18 mouse cellular contexts compared by ENCODE assay signal in the genomic region with DNA sequence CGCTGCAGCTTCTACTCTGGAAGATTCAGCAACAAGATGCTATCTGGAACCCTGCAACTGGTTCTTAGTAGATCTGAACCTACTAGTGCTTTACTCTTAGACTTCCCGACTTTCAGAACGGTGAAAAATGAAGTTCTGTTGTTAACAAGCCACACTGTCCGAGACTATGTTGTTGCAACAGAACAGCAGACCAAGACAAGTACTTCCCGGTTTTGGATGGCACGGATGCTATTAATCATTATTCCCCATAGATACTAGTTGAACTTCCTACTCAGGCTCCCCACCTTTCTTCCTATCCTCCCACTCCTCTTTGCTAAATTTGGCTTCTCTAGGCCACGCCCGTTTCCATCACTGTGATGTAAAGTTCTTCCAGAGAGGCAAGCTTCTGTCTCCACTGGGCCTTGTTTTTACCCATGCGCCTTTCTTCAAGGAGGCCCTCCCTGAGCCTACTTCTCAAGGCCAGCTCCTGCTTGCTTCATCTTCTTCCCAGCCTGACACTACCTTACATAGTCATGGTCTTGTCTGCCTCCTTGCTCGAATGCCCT.
DNase-seq lines count a peak whose midpoint lies in the region; ATAC-seq and TF ChIP-seq lines count a peak whose summit lies in the region.
"Had no signal": no experiment of that assay in that cellular context is flagged by ENCODE, and none has a peak within 500 bp of the region (broad histone marks: within the 10 kb centered on the region; RNA-seq: fewer than 3 reads in every experiment).

No protein-coding gene starts in this region.

- no peak for TF ChIP-seq CTCF in ES-Bruce4 (IDR thresholded peaks at IDR 0.05; ENCODE audit: low read depth, low read length)

- no peak overlapping the region for H3K4me2 ChIP-seq in kidney, embryonic 15.5 days
- H3K4me2 ChIP-seq: embryonic facial prominence, embryonic 13.5 days; heart, embryonic 11.5 days; hindbrain, embryonic 13.5 days; liver, embryonic 11.5 days; midbrain, embryonic 11.5 days had no signal

- no peaks in the 10 kb centered on the region for H3K9me3 ChIP-seq in kidney, embryonic 15.5 days (replicated peaks)
- no peaks in the 10 kb centered on the region for H3K9me3 ChIP-seq in ES-Bruce4 (replicated peaks; ENCODE audit: control insufficient read depth, insufficient read depth, low read length, poor library complexity, severe bottlenecking)
- H3K9me3 ChIP-seq: embryonic facial prominence, embryonic 13.5 days; G1E; hindbrain, embryonic 13.5 days had no signal

- H3K4me1 ChIP-seq in kidney, embryonic 15.5 days = peaks cover 20% of the 10 kb centered on the region
- H3K4me1 ChIP-seq in ES-Bruce4 (ENCODE audit: control insufficient read depth, insufficient read depth, low read length) = no peaks in the 10 kb centered on the region

- TF ChIP-seq EP300 in ES-Bruce4 (IDR thresholded peaks at IDR 0.05; ENCODE audit: insufficient read depth, low read depth, low read length) = no peak

- peak overlapping the region; percentile 61 for H3K27ac ChIP-seq in kidney, embryonic 15.5 days
- peak overlapping the region; percentile 76; the same call in 1 of the 2 replicates for H3K27ac ChIP-seq in ES-Bruce4 (ENCODE audit: insufficient read depth, low read length)
- H3K27ac ChIP-seq: embryonic facial prominence, embryonic 13.5 days; hindbrain, embryonic 13.5 days had no signal

- no peak overlapping the region for H3K9ac ChIP-seq in kidney, embryonic 15.5 days
- H3K9ac ChIP-seq in ES-Bruce4 (ENCODE audit: low read depth, poor library complexity, severe bottlenecking) = peak overlapping the region; percentile 10; the same call in 1 of the 2 replicates
- H3K9ac ChIP-seq: embryonic facial prominence, embryonic 13.5 days; hindbrain, embryonic 13.5 days had no signal

- 79% methylated on average over 10 of the region's 10 CpGs for WGBS in kidney, embryonic 15.5 days

- H3K36me3 ChIP-seq in kidney, embryonic 15.5 days = no peaks in the 10 kb centered on the region
- H3K36me3 ChIP-seq in ES-Bruce4 (ENCODE audit: control insufficient read depth, insufficient read depth, low read length, poor library complexity, severe bottlenecking) = no peaks in the 10 kb centered on the region
- H3K36me3 ChIP-seq: embryonic facial prominence, embryonic 13.5 days; G1E; hindbrain, embryonic 13.5 days had no signal

- no peaks in the 10 kb centered on the region for H3K27me3 ChIP-seq in kidney, embryonic 15.5 days
- H3K27me3 ChIP-seq in ES-Bruce4 (ENCODE audit: control insufficient read depth, insufficient read depth, low read length, poor library complexity, severe bottlenecking) = no peaks in the 10 kb centered on the region
- H3K27me3 ChIP-seq: embryonic facial prominence, embryonic 13.5 days; hindbrain, embryonic 13.5 days had no signal

- no peak overlapping the region for H3K4me3 ChIP-seq in kidney, embryonic 15.5 days (replicated peaks)
- H3K4me3 ChIP-seq in ES-Bruce4 (ENCODE audit: low read depth, low read length) = no peak overlapping the region
- H3K4me3 ChIP-seq: embryonic facial prominence, embryonic 13.5 days; hindbrain, embryonic 13.5 days had no signal

- ATAC-seq in kidney, embryonic 15.5 days (replicated peaks; ENCODE audit: low FRiP score) = no peak
- peak; percentile 51; the same call in 1 of the 2 replicates for ATAC-seq in megakaryocyte progenitor cell, adult 5-6 weeks (replicated peaks; ENCODE audit: poor library complexity)

- DNase-seq in kidney, adult 11 months = no peak
- peak; percentile 54 for DNase-seq in ZHBTc4 (ENCODE audit: low read depth, low spot score)
- no peak for DNase-seq in urinary bladder, postnatal 10 days (ENCODE audit: low spot score)
- DNase-seq in adipocyte (ENCODE audit: low spot score) = no peak
- DNase-seq: adrenal gland, adult 8-10 months; B cell, adult 2 months; left cerebral cortex, postnatal 4 days; right cerebral cortex, postnatal 4 days; thymus, adult 18-20 months had no signal

- TF ChIP-seq POLR2A in ES-Bruce4 (IDR thresholded peaks at IDR 0.05; ENCODE audit: insufficient read depth, low read length) = no peak
